Mouse (Mus musculus): ENCODE results near the gene Nlrc3. TPM values are rescaled to one million over a fixed set of nuclear protein-coding genes. Genes with fewer than 3 reads are reported as not detected.
"Not testable (repeated sequence)": the region's sequence is repeated elsewhere in the genome, so short reads cannot be mapped to it uniquely, and the experiment has no call there.

Nlrc3 gene
- polyA plus RNA-seq (2012): not detected in 2 replicates

- TF ChIP-seq TAL1 (IDR thresholded peaks at IDR 0.05; ENCODE audit: low read length) (no peak), GATA1 (IDR thresholded peaks at IDR 0.05; ENCODE audit: low read length) (no peak)
- Histone ChIP-seq H3K4me1 (ENCODE audit: control insufficient read depth) (peaks cover 18% of the 10 kb centered on the region), H3K36me3 (ENCODE audit: control insufficient read depth) (peaks cover 39% of the 10 kb centered on the region), H3K27me3 (ENCODE audit: control insufficient read depth) (no peaks in the 10 kb centered on the region), H3K9me3 (ENCODE audit: control insufficient read depth, low read length) (no peaks in the 10 kb centered on the region), H3K4me3 (replicated peaks) (no peak within 1 kb of the TSS)
These were observed at the start of gene Nlrc3 for GRCm38 (mm10) chr16:3976251-3976671. Nlrc3 (minus strand) TSS chr16:3976632.

GRCm38 (mm10) chr16:4022719-4023118 is 46.3 kb upstream of the Nlrc3 start:
- Histone ChIP-seq H3K27me3 (ENCODE audit: control insufficient read depth) (peaks cover 3% of the 10 kb centered on the region), H3K9me3 (ENCODE audit: control insufficient read depth, low read length) (no peaks in the 10 kb centered on the region), H3K4me1 (ENCODE audit: control insufficient read depth) (no peaks in the 10 kb centered on the region), H3K4me3 (replicated peaks) (no peak overlapping the region), H3K36me3 (ENCODE audit: control insufficient read depth) (no peaks in the 10 kb centered on the region)
- TF ChIP-seq GATA1 (IDR thresholded peaks at IDR 0.05; ENCODE audit: low read length) (no peak), TAL1 (IDR thresholded peaks at IDR 0.05; ENCODE audit: low read length) (no peak)

GRCm38 (mm10) chr16:4021241-4021640 is 44.8 kb upstream of the Nlrc3 start:
- Histone ChIP-seq H3K4me1 (ENCODE audit: control insufficient read depth) (no peaks in the 10 kb centered on the region), H3K4me3 (replicated peaks) (no peak overlapping the region), H3K9me3 (ENCODE audit: control insufficient read depth, low read length) (no peaks in the 10 kb centered on the region), H3K36me3 (ENCODE audit: control insufficient read depth) (no peaks in the 10 kb centered on the region), H3K27me3 (ENCODE audit: control insufficient read depth) (peaks cover 3% of the 10 kb centered on the region)
- TF ChIP-seq TAL1 (IDR thresholded peaks at IDR 0.05; ENCODE audit: low read length) (no peak), GATA1 (IDR thresholded peaks at IDR 0.05; ENCODE audit: low read length) (no peak)

GRCm38 (mm10) chr16:4017466-4017865 is 41.0 kb upstream of the Nlrc3 start:
- not testable (repeated sequence) for H3K36me3 ChIP-seq (ENCODE audit: control insufficient read depth); H3K27me3 ChIP-seq (ENCODE audit: control insufficient read depth); H3K4me3 ChIP-seq (replicated peaks); H3K9me3 ChIP-seq (ENCODE audit: control insufficient read depth, low read length)
- peaks cover 17% of the 10 kb centered on the region for H3K4me1 ChIP-seq (ENCODE audit: control insufficient read depth)

GRCm38 (mm10) chr16:4016786-4017185 is 40.4 kb upstream of the Nlrc3 start:
- peaks cover 22% of the 10 kb centered on the region for H3K4me1 ChIP-seq (ENCODE audit: control insufficient read depth)
- H3K9me3 ChIP-seq (ENCODE audit: control insufficient read depth, low read length); H3K36me3 ChIP-seq (ENCODE audit: control insufficient read depth); H3K27me3 ChIP-seq (ENCODE audit: control insufficient read depth); H3K4me3 ChIP-seq (replicated peaks): not testable (repeated sequence)

GRCm38 (mm10) chr16:4014040-4014668 is 37.7 kb upstream of the Nlrc3 start:
- Histone ChIP-seq H3K9me3 (ENCODE audit: control insufficient read depth, low read length) (peaks cover 3% of the 10 kb centered on the region; the same call in 1 of the 2 replicates), H3K4me3 (replicated peaks) (no peak overlapping the region), H3K27me3 (ENCODE audit: control insufficient read depth) (peaks cover 3% of the 10 kb centered on the region), H3K36me3 (ENCODE audit: control insufficient read depth) (no peaks in the 10 kb centered on the region), H3K4me1 (ENCODE audit: control insufficient read depth) (peaks cover 33% of the 10 kb centered on the region)
- TF ChIP-seq TAL1 (IDR thresholded peaks at IDR 0.05; ENCODE audit: low read length): no peak

- TF ChIP-seq GATA1 (IDR thresholded peaks at IDR 0.05; ENCODE audit: low read length) (no peak), TAL1 (IDR thresholded peaks at IDR 0.05; ENCODE audit: low read length) (no peak)
- peaks cover 9% of the 10 kb centered on the region for H3K9me3 ChIP-seq (ENCODE audit: control insufficient read depth, low read length)
- peak overlapping the region; percentile 34 for H3K4me3 ChIP-seq (replicated peaks)
- peaks cover 37% of the 10 kb centered on the region for H3K4me1 ChIP-seq (ENCODE audit: control insufficient read depth)
- H3K27me3 ChIP-seq (ENCODE audit: control insufficient read depth): no peaks in the 10 kb centered on the region
- H3K36me3 ChIP-seq (ENCODE audit: control insufficient read depth): no peaks in the 10 kb centered on the region
These were observed 36.6 kb upstream of the Nlrc3 start for GRCm38 (mm10) chr16:4012882-4013570.

- Histone ChIP-seq H3K27me3 (ENCODE audit: control insufficient read depth) (peaks cover 3% of the 10 kb centered on the region; the same call in 1 of the 2 replicates), H3K4me3 (replicated peaks) (peak within 1 kb of the TSS; percentile 74), H3K9me3 (ENCODE audit: control insufficient read depth, low read length) (peaks cover 8% of the 10 kb centered on the region), H3K36me3 (ENCODE audit: control insufficient read depth) (peaks cover 31% of the 10 kb centered on the region), H3K4me1 (ENCODE audit: control insufficient read depth) (peaks cover 47% of the 10 kb centered on the region)
- TF ChIP-seq GATA1 (IDR thresholded peaks at IDR 0.05; ENCODE audit: low read length) (no peak), TAL1 (IDR thresholded peaks at IDR 0.05; ENCODE audit: low read length) (no peak)
These were observed 27.3 kb upstream of the Nlrc3 start, which contains the start of gene Slx4 for GRCm38 (mm10) chr16:4003489-4004398. Slx4 (minus strand) TSS chr16:4003770.

- Histone ChIP-seq H3K4me3 (replicated peaks) (no peak overlapping the region), H3K27me3 (ENCODE audit: control insufficient read depth) (no peaks in the 10 kb centered on the region), H3K4me1 (ENCODE audit: control insufficient read depth) (no peaks in the 10 kb centered on the region), H3K36me3 (ENCODE audit: control insufficient read depth) (peaks cover 97% of the 10 kb centered on the region), H3K9me3 (ENCODE audit: control insufficient read depth, low read length) (no peaks in the 10 kb centered on the region)
- TF ChIP-seq GATA1 (IDR thresholded peaks at IDR 0.05; ENCODE audit: low read length) (no peak), TAL1 (IDR thresholded peaks at IDR 0.05; ENCODE audit: low read length) (no peak)
These were observed 12.0 kb upstream of the Nlrc3 start for GRCm38 (mm10) chr16:3988410-3988809.

Data from erythroblast, embryonic 14.5 days (primary cell).